Mouse (Mus musculus) liver, embryonic 16.5 days (tissue): ENCODE results near the gene 4930442H23Rik. TPM values are rescaled to one million over a fixed set of nuclear protein-coding genes. Genes with fewer than 3 reads are reported as not detected.
A peak's percentile ranks its signal among the peaks of the same experiment; 100 is the strongest.
"Not testable (repeated sequence)": the region's sequence is repeated elsewhere in the genome, so short reads cannot be mapped to it uniquely, and the experiment has no call there.

Experiments used
- ATAC-seq: fragments of 200-750 bp; cut with Nextera tagmentation; 2 replicates; pipeline ENCODE4 v1.8.0; 2017; ENCODE audit warnings: low read depth, mild to moderate bottlenecking, moderate number of reproducible peaks, moderate library complexity
- H3K27ac ChIP-seq: fragments of 300-500 bp; sonication (generic); 2 replicates; pipeline ENCODE4 v1.5.1; 2014; ENCODE audit warnings: mild to moderate bottlenecking, low read length
- H3K27me3 ChIP-seq: fragments of 300-500 bp; sonication (generic); 2 replicates; pipeline ENCODE4 v1.6.1; 2014; ENCODE audit warnings: low read depth, low read length, mixed read lengths; ENCODE audit not compliant: control insufficient read depth, insufficient read depth
- H3K36me3 ChIP-seq: fragments of 300-500 bp; sonication (generic); 2 replicates; pipeline ENCODE4 v1.6.1; 2014; ENCODE audit warnings: mild to moderate bottlenecking; ENCODE audit not compliant: control insufficient read depth, insufficient read depth
- H3K4me1 ChIP-seq: fragments of 300-500 bp; sonication (generic); 2 replicates; pipeline ENCODE4 v1.6.1; 2014; ENCODE audit warnings: low read depth, low read length, mixed read lengths; ENCODE audit not compliant: control insufficient read depth
- H3K4me2 ChIP-seq: fragments of 300-500 bp; sonication (generic); 2 replicates; pipeline ENCODE4 v1.6.1; 2014; ENCODE audit warnings: low read depth, low read length, mixed read lengths
- H3K4me3 ChIP-seq: fragments of 300-500 bp; sonication (generic); 2 replicates; pipeline ENCODE4 v1.5.1; 2014; ENCODE audit warnings: low read depth, mild to moderate bottlenecking, low read length
- H3K9ac ChIP-seq: fragments of 300-500 bp; sonication (generic); 2 replicates; pipeline ENCODE4 v1.6.1; 2014; ENCODE audit warnings: low read depth, low read length
- H3K9me3 ChIP-seq: fragments of 300-500 bp; sonication (generic); replicated peaks from 2 replicates; pipeline ENCODE4 v1.6.1; 2016; ENCODE audit warnings: low read length; ENCODE audit not compliant: control insufficient read depth
- WGBS: fragments of 180-500 bp; shearing (Covaris S2); extraction: QIAGEN DNeasy Blood & Tissue Kit; methylation state at CpG from one replicate; pipeline ENCODE4 v1.1.7; 2014; ENCODE audit not compliant: insufficient replicate concordance; 5-methylcytosine and 5-hydroxymethylcytosine counted together
- polyA plus RNA-seq: library from polyadenylated mRNA; unstranded; fragments of >200 nt; fragmentation: Nextera tagmentation; extraction: Ambion mirVana; gene quantifications from 2 replicates; pipeline ENCODE4 v1.2.1, GENCODE M21; 2015

The 4930442H23Rik gene
- polyA plus RNA-seq, 1 experiment from 2014 or later = not detected

- peak within 1 kb of the TSS; percentile 85 for H3K4me3 ChIP-seq
- peaks cover 42% of the 10 kb centered on the region for H3K36me3 ChIP-seq
- H3K9me3 ChIP-seq = no peaks in the 10 kb centered on the region
- ATAC-seq = peak; percentile 82
- peaks cover 45% of the 10 kb centered on the region for H3K4me1 ChIP-seq
- H3K27me3 ChIP-seq = no peaks in the 10 kb centered on the region
- peak within 1 kb of the TSS; percentile 96 for H3K9ac ChIP-seq
- peak within 1 kb of the TSS; percentile 79 for H3K27ac ChIP-seq
- peak within 1 kb of the TSS; percentile 80 for H3K4me2 ChIP-seq
- WGBS = under 1% methylated on average over 77 of the region's 77 CpGs
Measured at GRCm38 (mm10) chr10:81176466-81177271, 7.0 kb downstream of the 4930442H23Rik start, which contains the start of gene Eef2. Gene Eef2, plus strand, starts transcription at chr10:81176631.

DNA sequence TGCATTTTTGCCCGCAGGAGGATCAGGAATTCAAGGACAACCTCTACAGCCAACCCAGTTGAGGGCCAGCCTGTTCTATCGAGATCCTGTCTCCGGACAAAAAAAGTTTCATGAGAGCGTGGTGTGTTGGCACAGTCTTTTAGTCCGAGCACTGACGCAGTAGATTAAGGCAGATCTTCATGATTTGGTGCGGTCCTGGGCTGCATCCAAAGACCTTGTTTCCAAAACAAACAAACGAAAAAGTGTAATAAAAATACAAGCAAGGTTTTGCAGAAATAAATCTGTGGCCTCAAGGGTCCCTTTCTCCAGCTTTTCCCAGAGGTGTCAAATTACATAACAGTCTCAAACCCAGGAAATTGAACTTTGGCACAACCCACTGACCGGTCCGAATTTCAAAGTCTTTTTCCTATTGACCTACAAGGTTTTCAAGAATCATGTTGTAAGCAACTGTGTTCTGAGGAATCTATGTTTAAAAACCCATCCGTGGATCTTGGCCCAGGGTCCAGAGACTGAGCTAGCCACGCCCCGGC is 7.6 kb downstream of the 4930442H23Rik start:
- Histone ChIP-seq H3K9me3 (no peaks in the 10 kb centered on the region), H3K4me1 (peaks cover 45% of the 10 kb centered on the region)
- 0 out of 2 replicates have a peak, but pooled peaks have one; percentile 1 for ATAC-seq

DNA sequence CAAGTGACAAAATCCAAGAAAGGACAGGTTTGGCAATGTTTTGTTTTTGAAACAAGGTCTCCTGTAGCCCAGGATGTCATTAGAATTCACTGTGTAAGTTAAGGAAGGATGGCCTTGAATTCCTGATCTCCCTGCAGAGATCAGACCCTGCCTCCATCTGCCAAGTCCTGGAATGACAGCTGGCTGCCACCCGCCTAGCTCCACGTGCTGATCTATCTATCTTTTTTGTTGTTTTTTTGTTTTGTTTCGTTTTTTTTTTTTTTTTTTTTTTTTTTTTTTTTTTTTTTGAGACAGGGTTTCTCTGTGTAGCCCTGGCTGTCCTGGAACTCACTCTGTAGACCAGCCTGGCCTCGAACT is 8.3 kb downstream of the 4930442H23Rik start:
- H3K27me3 ChIP-seq, H3K9me3 ChIP-seq, ATAC-seq: not testable (repeated sequence)
- Histone ChIP-seq H3K4me3 (peak overlapping the region; percentile 20), H3K27ac (peak overlapping the region; percentile 63), H3K4me1 (peaks cover 45% of the 10 kb centered on the region), H3K4me2 (peak overlapping the region; percentile 66), H3K9ac (peak overlapping the region; percentile 6; the same call in 1 of the 2 replicates), H3K36me3 (peaks cover 28% of the 10 kb centered on the region)
- 12% methylated on average over 4 of the region's 4 CpGs for WGBS

More for the DNA sequence above, 7.6 kb downstream of the 4930442H23Rik start:
- Histone ChIP-seq H3K27me3 (no peaks in the 10 kb centered on the region), H3K4me2 (peak overlapping the region; percentile 66), H3K4me3 (peak overlapping the region; percentile 85), H3K36me3 (peaks cover 35% of the 10 kb centered on the region), H3K9ac (peak overlapping the region; percentile 42), H3K27ac (peak overlapping the region; percentile 63)
- WGBS = 8% methylated on average over 13 of the region's 13 CpGs

DNA sequence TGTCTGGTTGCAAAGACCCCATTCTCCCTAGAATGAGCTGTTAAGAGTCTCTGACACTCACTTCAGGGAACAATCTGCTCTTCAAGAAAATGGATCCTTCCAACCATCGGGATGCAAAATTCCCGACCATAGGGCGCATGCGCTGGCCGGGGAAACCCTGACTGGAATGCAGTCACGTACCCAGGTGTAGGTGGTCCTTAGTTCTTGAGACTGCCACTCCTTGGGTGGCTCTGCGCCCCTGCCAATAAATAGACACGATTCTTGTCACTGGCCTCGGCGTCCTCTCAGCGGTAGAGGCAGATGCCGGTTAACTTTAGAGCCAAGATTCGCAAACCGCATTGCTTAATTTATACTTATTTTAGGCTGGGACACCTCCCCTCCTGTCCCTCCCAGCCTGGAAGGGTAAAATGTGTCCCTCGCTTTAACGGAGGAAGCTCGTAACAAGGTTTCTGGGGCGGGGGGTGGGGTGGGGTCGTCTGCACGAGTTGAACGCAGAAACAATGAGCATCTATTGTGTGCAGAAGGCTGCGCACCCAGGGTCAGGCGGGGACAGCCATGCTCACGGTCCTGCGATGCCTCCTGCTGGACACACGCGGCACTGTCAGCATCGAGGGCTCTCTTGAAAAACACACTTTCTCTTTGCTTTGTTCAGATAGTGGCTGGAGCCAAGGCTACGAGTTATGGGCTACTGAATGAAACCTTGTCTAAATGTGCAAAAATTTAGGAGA is 8.9 kb downstream of the 4930442H23Rik start:
- 9% methylated on average over 29 of the region's 29 CpGs for WGBS
- Histone ChIP-seq H3K4me1 (peaks cover 46% of the 10 kb centered on the region), H3K4me2 (peak overlapping the region; percentile 56), H3K36me3 (peaks cover 23% of the 10 kb centered on the region), H3K4me3 (peak overlapping the region; percentile 23), H3K27me3 (no peaks in the 10 kb centered on the region), H3K9ac (peak overlapping the region; percentile 6; the same call in 1 of the 2 replicates), H3K9me3 (no peaks in the 10 kb centered on the region), H3K27ac (peak overlapping the region; percentile 63)
- peak; percentile 28 for ATAC-seq

GRCm38 (mm10) chr10:81173132-81173531 is 10.5 kb downstream of the 4930442H23Rik start:
- Histone ChIP-seq H3K4me1 (peaks cover 46% of the 10 kb centered on the region), H3K9ac (peak overlapping the region; percentile 49), H3K27me3 (no peaks in the 10 kb centered on the region)

GRCm38 (mm10) chr10:81169411-81169900 is 14.2 kb downstream of the 4930442H23Rik start:
- Histone ChIP-seq H3K4me2 (peak overlapping the region; percentile 32), H3K4me1 (peaks cover 39% of the 10 kb centered on the region), H3K9ac (peak overlapping the region; percentile 22), H3K27ac (peak overlapping the region; percentile 72)
- not testable (repeated sequence) for H3K27me3 ChIP-seq, H3K36me3 ChIP-seq, H3K4me3 ChIP-seq, H3K9me3 ChIP-seq, ATAC-seq
- 8% methylated on average over 14 of the region's 14 CpGs for WGBS

More at GRCm38 (mm10) chr10:81173132-81173531, 10.5 kb downstream of the 4930442H23Rik start:
- H3K4me3 ChIP-seq = peak overlapping the region; percentile 35
- H3K4me2 ChIP-seq = peak overlapping the region; percentile 64
- H3K27ac ChIP-seq = peak overlapping the region; percentile 85
- 0 out of 2 replicates have a peak, but pooled peaks have one; percentile 8 for ATAC-seq
- WGBS = 6% methylated on average over 21 of the region's 21 CpGs
- H3K36me3 ChIP-seq = peaks cover 7% of the 10 kb centered on the region
- H3K9me3 ChIP-seq = no peaks in the 10 kb centered on the region

- H3K9me3 ChIP-seq = no peaks in the 10 kb centered on the region
- H3K4me2 ChIP-seq = peak overlapping the region; percentile 87
- peak; percentile 60 for ATAC-seq
- H3K36me3 ChIP-seq = peaks cover 2% of the 10 kb centered on the region
- H3K27me3 ChIP-seq = no peaks in the 10 kb centered on the region
- peak overlapping the region; percentile 68 for H3K9ac ChIP-seq
- H3K4me3 ChIP-seq = peak overlapping the region; percentile 96
- under 1% methylated on average over 29 of the region's 29 CpGs for WGBS
- peaks cover 36% of the 10 kb centered on the region for H3K4me1 ChIP-seq
- H3K27ac ChIP-seq = peak overlapping the region; percentile 88
Measured at GRCm38 (mm10) chr10:81168521-81169244, 15.0 kb downstream of the 4930442H23Rik start.

- Histone ChIP-seq H3K27ac (peak overlapping the region; percentile 88), H3K9me3 (no peaks in the 10 kb centered on the region), H3K4me2 (peak overlapping the region; percentile 87), H3K4me3 (peak overlapping the region; percentile 96), H3K27me3 (no peaks in the 10 kb centered on the region), H3K9ac (peak overlapping the region; percentile 68), H3K4me1 (peaks cover 30% of the 10 kb centered on the region), H3K36me3 (peaks cover 6% of the 10 kb centered on the region)
- 1% methylated on average over 5 of the region's 5 CpGs for WGBS
- peak; percentile 44 for ATAC-seq
Measured at GRCm38 (mm10) chr10:81168087-81168431, 15.6 kb downstream of the 4930442H23Rik start.
